Mouse (Mus musculus) forebrain, postnatal 0 days (tissue): Measurements from ENCODE around the gene Trmt13. TPM values are rescaled to one million over a fixed set of nuclear protein-coding genes. Genes with fewer than 3 reads are reported as not detected.
A peak's percentile ranks its signal among the peaks of the same experiment; 100 is the strongest.

Source experiments
- ATAC-seq: fragments of 200-750 bp; cut with Nextera tagmentation; 2 replicates; pipeline ENCODE4 v1.8.0; 2017; ENCODE audit warnings: mild to moderate bottlenecking, moderate library complexity
- DNase-seq: peaks from one replicate; pipeline ENCODE4 v3.0.0-alpha.2; 2015
- H3K27ac ChIP-seq: fragments of 300-500 bp; sonication (generic); 2 replicates; pipeline ENCODE4 v1.5.1; 2014; ENCODE audit warnings: low read depth, mild to moderate bottlenecking, antibody characterized with exemption, low read length, moderate library complexity, mixed read lengths
- H3K27me3 ChIP-seq: fragments of 300-500 bp; sonication (generic); 2 replicates; pipeline ENCODE4 v1.6.1; 2014; ENCODE audit warnings: mild to moderate bottlenecking, low read length, mixed read lengths; ENCODE audit not compliant: insufficient read depth
- H3K36me3 ChIP-seq: fragments of 300-500 bp; sonication (generic); 2 replicates; pipeline ENCODE4 v1.6.1; 2014; ENCODE audit warnings: mild to moderate bottlenecking, moderate library complexity; ENCODE audit not compliant: insufficient read depth
- H3K4me1 ChIP-seq: fragments of 300-500 bp; sonication (generic); 2 replicates; pipeline ENCODE4 v1.6.1; 2014; ENCODE audit warnings: antibody characterized with exemption; ENCODE audit not compliant: insufficient read depth
- H3K4me2 ChIP-seq: fragments of 300-500 bp; sonication (generic); 2 replicates; pipeline ENCODE4 v1.6.1; 2014; ENCODE audit warnings: low read depth, mild to moderate bottlenecking, moderate library complexity
- H3K4me3 ChIP-seq: fragments of 300-500 bp; sonication (generic); 2 replicates; pipeline ENCODE4 v1.5.1; 2014; ENCODE audit warnings: low read depth, low read length, mixed read lengths
- H3K9ac ChIP-seq: fragments of 300-500 bp; sonication (generic); 2 replicates; pipeline ENCODE4 v1.6.1; 2014; ENCODE audit warnings: mild to moderate bottlenecking
- H3K9me3 ChIP-seq: fragments of 300-500 bp; sonication (generic); 2 replicates; pipeline ENCODE4 v1.6.1; 2016; ENCODE audit warnings: low read length
- CTCF ChIP-seq: sonication (generic); IDR thresholded peaks from 2 replicates; pipeline ENCODE4 v1.5.1; 2016; ENCODE audit warnings: antibody characterized with exemption, control low read depth, low read depth
- WGBS: fragments of 180-500 bp; shearing (Covaris S2); extraction: QIAGEN DNeasy Blood & Tissue Kit; methylation state at CpG from one replicate; pipeline ENCODE4 v1.1.7; 2014; 5-methylcytosine and 5-hydroxymethylcytosine counted together
- polyA plus RNA-seq: library from polyadenylated mRNA; unstranded; fragments of >200 nt; fragmentation: Nextera tagmentation; extraction: Ambion mirVana; gene quantifications from 2 replicates; pipeline ENCODE4 v1.2.1, GENCODE M21; 2015
- total RNA-seq: library from RNA; depleted of rRNA; stranded (reverse); fragments of >200 nt; gene quantifications from 2 replicates; pipeline ENCODE4 v1.2.3, GENCODE M21; 2014; rRNA removed

Gene Trmt13
- total and polyA plus RNA-seq, 2 experiments from 2014 or later, result 13.5 to 14.4 TPM

DNA sequence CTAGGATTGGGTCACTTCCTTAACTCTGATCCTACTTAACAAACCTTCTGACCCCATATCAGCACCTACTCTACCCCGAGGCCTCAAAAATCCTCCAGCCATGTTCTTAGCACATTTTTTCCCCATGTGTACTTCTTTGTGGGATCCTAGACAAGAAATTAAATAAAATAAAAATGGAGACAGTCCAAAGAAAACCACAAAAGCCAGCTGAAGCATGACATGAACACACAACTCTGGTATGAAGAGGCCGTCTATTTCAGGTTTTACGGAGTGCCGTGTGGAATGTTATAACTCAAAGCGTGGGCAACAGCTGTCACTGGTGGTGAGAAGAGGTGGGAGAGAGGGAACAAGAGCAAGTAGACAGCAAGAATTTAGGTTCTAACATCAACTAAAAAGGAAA lies 63.0 kb downstream of the Trmt13 start:
- H3K4me3 ChIP-seq, result no peak overlapping the region
- H3K9me3 ChIP-seq, result no peaks in the 10 kb centered on the region
- H3K4me1 ChIP-seq, result no peaks in the 10 kb centered on the region
- peaks cover 19% of the 10 kb centered on the region for H3K36me3 ChIP-seq
- TF ChIP-seq CTCF, result no peak
- no peaks in the 10 kb centered on the region for H3K27me3 ChIP-seq
- DNase-seq (no peak), ATAC-seq (no peak)
- no peak overlapping the region for H3K4me2 ChIP-seq
- 97% methylated on average over 5 of the region's 5 CpGs for WGBS
- no peak overlapping the region for H3K27ac ChIP-seq
- no peak overlapping the region for H3K9ac ChIP-seq

DNA sequence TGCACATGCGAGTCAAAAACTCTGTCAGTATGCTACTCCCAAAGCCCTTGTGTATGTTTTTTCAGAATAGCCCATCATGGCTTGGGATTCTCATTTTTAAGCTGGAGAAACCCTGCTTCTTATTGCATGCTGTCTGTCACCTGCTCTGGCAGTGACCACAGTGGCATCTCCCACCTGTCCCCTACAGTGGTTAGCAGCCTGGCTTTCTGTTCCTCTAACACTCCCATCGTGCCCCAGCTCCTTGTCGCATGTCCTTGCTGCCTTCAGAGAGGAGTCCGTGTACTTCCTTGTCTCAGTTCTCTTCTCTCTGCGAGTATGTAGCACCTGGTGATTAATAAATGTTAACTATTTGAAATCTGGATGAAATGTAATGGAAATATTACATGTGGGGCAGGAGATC lies 67.0 kb downstream of the Trmt13 start:
- H3K27me3 ChIP-seq, result no peaks in the 10 kb centered on the region
- 93% methylated on average over 5 of the region's 5 CpGs for WGBS
- H3K9me3 ChIP-seq, result no peaks in the 10 kb centered on the region
- peaks cover 42% of the 10 kb centered on the region for H3K36me3 ChIP-seq
- no peak for ATAC-seq
- H3K9ac ChIP-seq, result no peak overlapping the region
- no peaks in the 10 kb centered on the region for H3K4me1 ChIP-seq
- no peak for DNase-seq
- no peak overlapping the region for H3K27ac ChIP-seq
- TF ChIP-seq CTCF, result no peak
- no peak overlapping the region for H3K4me3 ChIP-seq
- no peak overlapping the region for H3K4me2 ChIP-seq

- Histone ChIP-seq H3K27me3 (no peaks in the 10 kb centered on the region), H3K4me1 (no peaks in the 10 kb centered on the region), H3K9me3 (no peaks in the 10 kb centered on the region), H3K4me3 (no peak overlapping the region), H3K27ac (no peak overlapping the region), H3K9ac (no peak overlapping the region), H3K4me2 (no peak overlapping the region), H3K36me3 (peaks cover 49% of the 10 kb centered on the region)
- ATAC-seq (no peak), DNase-seq (no peak)
- WGBS, result 85% methylated on average over 3 of the region's 3 CpGs
- TF ChIP-seq CTCF, result no peak
Measured at GRCm38 (mm10) chr3:116542532-116542931, 71.9 kb downstream of the Trmt13 start.

GRCm38 (mm10) chr3:116542070-116542469 lies 72.3 kb downstream of the Trmt13 start:
- H3K4me3 ChIP-seq, result no peak overlapping the region
- TF ChIP-seq CTCF, result no peak
- no peak overlapping the region for H3K4me2 ChIP-seq
- no peak for ATAC-seq
- H3K4me1 ChIP-seq, result no peaks in the 10 kb centered on the region
- no peaks in the 10 kb centered on the region for H3K9me3 ChIP-seq
- H3K27me3 ChIP-seq, result no peaks in the 10 kb centered on the region
- H3K27ac ChIP-seq, result no peak overlapping the region
- peaks cover 47% of the 10 kb centered on the region for H3K36me3 ChIP-seq
- WGBS, result 87% methylated on average over 2 of the region's 2 CpGs
- H3K9ac ChIP-seq, result no peak overlapping the region
- no peak for DNase-seq

- TF ChIP-seq CTCF, result no peak
- Histone ChIP-seq H3K4me3 (no peak overlapping the region), H3K27me3 (no peaks in the 10 kb centered on the region), H3K4me2 (no peak overlapping the region), H3K4me1 (no peaks in the 10 kb centered on the region), H3K27ac (no peak overlapping the region), H3K36me3 (peaks cover 45% of the 10 kb centered on the region), H3K9ac (no peak overlapping the region), H3K9me3 (no peaks in the 10 kb centered on the region)
- DNase-seq (no peak), ATAC-seq (no peak)
- WGBS, result 59% methylated on average over 6 of the region's 6 CpGs
Measured at GRCm38 (mm10) chr3:116537200-116537573, 77.2 kb downstream of the Trmt13 start.

DNA sequence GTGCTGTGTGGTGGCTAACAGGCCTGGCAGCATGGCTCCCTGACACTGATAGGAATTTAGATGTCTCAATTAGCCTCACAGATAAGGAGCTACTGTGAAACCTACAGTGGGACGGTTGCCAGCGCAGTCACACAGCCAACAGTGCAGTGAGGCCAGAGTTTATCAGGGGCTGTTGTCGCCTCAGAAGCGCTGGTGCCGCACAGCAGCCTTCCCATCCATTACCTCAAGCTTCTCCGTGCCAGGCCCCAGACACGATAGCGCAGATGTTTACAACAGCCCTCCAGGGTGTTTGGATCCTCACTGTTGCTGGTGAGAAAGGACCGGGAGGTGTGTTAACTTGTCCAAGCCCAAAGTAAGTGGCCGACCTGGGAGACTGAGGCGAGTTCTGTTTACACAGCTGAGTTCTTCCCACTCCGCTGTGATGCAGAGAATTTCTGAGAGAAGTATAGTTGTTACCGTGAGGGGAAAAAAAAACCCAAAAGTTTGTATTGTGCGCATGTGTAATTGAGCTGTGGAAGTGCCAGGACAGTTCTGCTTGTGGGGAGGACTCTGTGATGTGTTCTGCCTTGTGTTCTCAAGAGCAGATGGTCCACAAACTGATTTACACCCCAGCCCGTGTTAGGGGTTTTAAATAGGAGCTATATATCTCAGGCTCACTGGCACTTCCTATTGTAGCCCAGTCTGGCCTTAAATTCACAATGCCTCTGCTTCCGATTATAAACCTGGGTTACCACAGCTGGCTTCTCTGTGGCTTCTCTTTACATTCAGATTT lies 77.8 kb downstream of the Trmt13 start:
- DNase-seq (no peak), ATAC-seq (peak; percentile 74)
- 76% methylated on average over 16 of the region's 16 CpGs for WGBS
- no peaks in the 10 kb centered on the region for H3K9me3 ChIP-seq
- H3K4me2 ChIP-seq, result no peak overlapping the region
- H3K27me3 ChIP-seq, result no peaks in the 10 kb centered on the region
- H3K9ac ChIP-seq, result no peak overlapping the region
- H3K4me3 ChIP-seq, result no peak overlapping the region
- no peak overlapping the region for H3K27ac ChIP-seq
- H3K36me3 ChIP-seq, result peaks cover 39% of the 10 kb centered on the region
- no peaks in the 10 kb centered on the region for H3K4me1 ChIP-seq
- TF ChIP-seq CTCF, result no peak

Other genes starting within 250 kb of the Trmt13 start
- gene Cdc14a, start 190.6 kb downstream of the Trmt13 start, total RNA-seq, result 3.2 and 4.1 TPM in 2 replicates
- gene Cdc14a, start 190.6 kb downstream of the Trmt13 start, polyA plus RNA-seq, result 2.0 and 3.1 TPM in 2 replicates
- 89.9 and 109 TPM in 2 replicates for gene Rtca, start 106.4 kb downstream of the Trmt13 start, total RNA-seq
- 137 TPM in 2 replicates for gene Rtca, start 106.4 kb downstream of the Trmt13 start, polyA plus RNA-seq
- gene Dbt, start 101.5 kb downstream of the Trmt13 start, total RNA-seq, result 17.2 and 21.1 TPM in 2 replicates
- gene Dbt, start 101.5 kb downstream of the Trmt13 start, polyA plus RNA-seq, result 5.0 and 13.3 TPM in 2 replicates
- 0.08 TPM in 1 of 2 replicates, not detected in the other for gene Lrrc39, start 51.6 kb downstream of the Trmt13 start, total RNA-seq
- gene Lrrc39, start 51.6 kb downstream of the Trmt13 start, polyA plus RNA-seq, result 0.15 and 0.16 TPM in 2 replicates
- 8.7 and 10.3 TPM in 2 replicates for gene Sass6, start 19.6 kb downstream of the Trmt13 start, total RNA-seq
- gene Sass6, start 19.6 kb downstream of the Trmt13 start, polyA plus RNA-seq, result 6.0 and 8.0 TPM in 2 replicates
- 57.6 and 58.6 TPM in 2 replicates for gene Mfsd14a, start 48.1 kb upstream of the Trmt13 start, total RNA-seq
- gene Mfsd14a, start 48.1 kb upstream of the Trmt13 start, polyA plus RNA-seq, result 46.6 and 51.7 TPM in 2 replicates
- not detected in 2 replicates for gene Gm43191, start 66.7 kb upstream of the Trmt13 start, total RNA-seq
- gene Gm43191, start 66.7 kb upstream of the Trmt13 start, polyA plus RNA-seq, result not detected in 2 replicates
- gene Slc35a3, start 98.2 kb upstream of the Trmt13 start, total RNA-seq, result 14.1 and 21.9 TPM in 2 replicates
- 3.7 and 4.8 TPM in 2 replicates for gene Slc35a3, start 98.2 kb upstream of the Trmt13 start, polyA plus RNA-seq
- 11.9 and 17.5 TPM in 2 replicates for gene Agl, start 193.6 kb upstream of the Trmt13 start, total RNA-seq
- gene Agl, start 193.6 kb upstream of the Trmt13 start, polyA plus RNA-seq, result 5.4 and 9.0 TPM in 2 replicates
- gene Frrs1, start 244.9 kb upstream of the Trmt13 start, total RNA-seq, result 2.7 and 3.8 TPM in 2 replicates
- gene Frrs1, start 244.9 kb upstream of the Trmt13 start, polyA plus RNA-seq, result 2.0 and 5.9 TPM in 2 replicates